Mouse (Mus musculus): Measurements from ENCODE around the gene Pak2. TPM values are rescaled to one million over a fixed set of nuclear protein-coding genes. Genes with fewer than 3 reads are reported as not detected.

Pak2 gene
- 17.9 and 26.9 TPM in 2 replicates for total RNA-seq (2012; rRNA removed)

GRCm38 (mm10) chr16:32078991-32079511, at the start of gene Pak2:
Pak2 (minus strand) TSS chr16:32079342.
- H3K4me3 ChIP-seq (ENCODE audit: insufficient read depth in 1 of 2, low read depth in 1 of 2, low read length in 2 of 2, poor library complexity in 1 of 2, severe bottlenecking in 1 of 2) = peak within 1 kb of the TSS; percentile 89 to 95
- H3K27ac ChIP-seq (ENCODE audit: insufficient read depth, low read depth, low read length, poor library complexity, severe bottlenecking) = peak within 1 kb of the TSS; percentile 87
- H3K9ac ChIP-seq (ENCODE audit: insufficient read depth, low read depth, low read length, poor library complexity, severe bottlenecking) = peak within 1 kb of the TSS; percentile 97
- DNase-seq (ENCODE audit: low read depth, low spot score) = peak; percentile 76
- in situ Hi-C loops (cut with MboI; ENCODE audit: low sequenced_read_pairs in 2 of 2, unreplicated experiment in 2 of 2) = no loop called here
- H3K9me3 ChIP-seq (ENCODE audit: control insufficient read depth, insufficient read depth, low read depth, low read length) = no peaks in the 10 kb centered on the region
- peaks cover 0 to 6% of the 10 kb centered on the region in 2 experiments; a peak in 2 of 4 replicates for H3K4me1 ChIP-seq (ENCODE audit: control insufficient read depth in 2 of 2, insufficient read depth in 2 of 2, low read length in 2 of 2, poor library complexity in 1 of 2)
- H3K36me3 ChIP-seq (ENCODE audit: control insufficient read depth, insufficient read depth, low read length, poor library complexity, severe bottlenecking) = no peaks in the 10 kb centered on the region
- TF ChIP-seq HCFC1 (IDR thresholded peaks at IDR 0.05; ENCODE audit: borderline replicate concordance, insufficient read depth, low read length) = peak; percentile 77
- no peak for TF ChIP-seq ZNF384 (IDR thresholded peaks at IDR 0.05; ENCODE audit: low read depth, low read length)
- no peak for TF ChIP-seq ZC3H11A (IDR thresholded peaks at IDR 0.05; ENCODE audit: borderline replicate concordance, low read depth, low read length)
- TF ChIP-seq CHD2 (IDR thresholded peaks at IDR 0.05; ENCODE audit: low read depth, low read length) = no peak
- TF ChIP-seq MAFK (IDR thresholded peaks at IDR 0.05; ENCODE audit: insufficient read depth, low read depth, low read length) = no peak

GRCm38 (mm10) chr16:32127046-32127445, 47.9 kb upstream of the Pak2 start:
- Histone ChIP-seq H3K4me1 (ENCODE audit: control insufficient read depth in 2 of 2, insufficient read depth in 2 of 2, low read length in 2 of 2, poor library complexity in 1 of 2) (peaks cover 6 to 20% of the 10 kb centered on the region in 2 experiments; a peak in 3 of 4 replicates), H3K4me3 (ENCODE audit: insufficient read depth in 1 of 2, low read depth in 1 of 2, low read length in 2 of 2, poor library complexity in 1 of 2, severe bottlenecking in 1 of 2) (no peak overlapping the region), H3K9me3 (ENCODE audit: control insufficient read depth, insufficient read depth, low read depth, low read length) (no peaks in the 10 kb centered on the region), H3K27ac (ENCODE audit: insufficient read depth, low read depth, low read length, poor library complexity, severe bottlenecking) (no peak overlapping the region), H3K9ac (ENCODE audit: insufficient read depth, low read depth, low read length, poor library complexity, severe bottlenecking) (no peak overlapping the region), H3K36me3 (ENCODE audit: control insufficient read depth, insufficient read depth, low read length, poor library complexity, severe bottlenecking) (no peaks in the 10 kb centered on the region; the same call in 1 of the 2 replicates)
- no peak for DNase-seq (ENCODE audit: low read depth, low spot score)
- in situ Hi-C loops (cut with MboI; ENCODE audit: low sequenced_read_pairs in 2 of 2, unreplicated experiment in 2 of 2) = no loop called here
- TF ChIP-seq ZNF384 (IDR thresholded peaks at IDR 0.05; ENCODE audit: low read depth, low read length) = no peak
- no peak for TF ChIP-seq CHD2 (IDR thresholded peaks at IDR 0.05; ENCODE audit: low read depth, low read length)
- no peak for TF ChIP-seq MAFK (IDR thresholded peaks at IDR 0.05; ENCODE audit: insufficient read depth, low read depth, low read length)
- TF ChIP-seq ZC3H11A (IDR thresholded peaks at IDR 0.05; ENCODE audit: borderline replicate concordance, low read depth, low read length) = no peak

- H3K4me1 ChIP-seq (ENCODE audit: control insufficient read depth in 2 of 2, insufficient read depth in 2 of 2, low read length in 2 of 2, poor library complexity in 1 of 2) = peaks cover 4 to 17% of the 10 kb centered on the region in 2 experiments; a peak in 3 of 4 replicates
- no peaks in the 10 kb centered on the region for H3K9me3 ChIP-seq (ENCODE audit: control insufficient read depth, insufficient read depth, low read depth, low read length)
- DNase-seq (ENCODE audit: low read depth, low spot score) = no peak
- in situ Hi-C loops (cut with MboI; ENCODE audit: low sequenced_read_pairs in 2 of 2, unreplicated experiment in 2 of 2) = no loop called here
- TF ChIP-seq ZNF384 (IDR thresholded peaks at IDR 0.05; ENCODE audit: low read depth, low read length) (no peak), HCFC1 (IDR thresholded peaks at IDR 0.05; ENCODE audit: borderline replicate concordance, insufficient read depth, low read length) (peak; percentile 18; the same call in 1 of the 2 replicates)
- H3K4me3 ChIP-seq (ENCODE audit: insufficient read depth in 1 of 2, low read depth in 1 of 2, low read length in 2 of 2, poor library complexity in 1 of 2, severe bottlenecking in 1 of 2) = peak overlapping the region; percentile 31 to 46; a peak in 3 of 4 replicates
- peak overlapping the region; percentile 68; the same call in 1 of the 2 replicates for H3K27ac ChIP-seq (ENCODE audit: insufficient read depth, low read depth, low read length, poor library complexity, severe bottlenecking)
- H3K36me3 ChIP-seq (ENCODE audit: control insufficient read depth, insufficient read depth, low read length, poor library complexity, severe bottlenecking) = no peaks in the 10 kb centered on the region
- peak overlapping the region; percentile 59; the same call in 1 of the 2 replicates for H3K9ac ChIP-seq (ENCODE audit: insufficient read depth, low read depth, low read length, poor library complexity, severe bottlenecking)
Observed at GRCm38 (mm10) chr16:32125364-32125763, 46.2 kb upstream of the Pak2 start.

GRCm38 (mm10) chr16:32124444-32125335, 45.5 kb upstream of the Pak2 start:
- 0 out of 2 replicates have a peak, but pooled peaks have one; percentile 2 for TF ChIP-seq HCFC1 (IDR thresholded peaks at IDR 0.05; ENCODE audit: borderline replicate concordance, insufficient read depth, low read length)
- TF ChIP-seq ZNF384 (IDR thresholded peaks at IDR 0.05; ENCODE audit: low read depth, low read length) = no peak
- TF ChIP-seq MAFK (IDR thresholded peaks at IDR 0.05; ENCODE audit: insufficient read depth, low read depth, low read length) = peak; percentile 75
- Histone ChIP-seq H3K9me3 (ENCODE audit: control insufficient read depth, insufficient read depth, low read depth, low read length) (no peaks in the 10 kb centered on the region), H3K27ac (ENCODE audit: insufficient read depth, low read depth, low read length, poor library complexity, severe bottlenecking) (peak overlapping the region; percentile 68), H3K4me1 (ENCODE audit: control insufficient read depth in 2 of 2, insufficient read depth in 2 of 2, low read length in 2 of 2, poor library complexity in 1 of 2) (peaks cover 4 to 16% of the 10 kb centered on the region in 2 experiments; a peak in 3 of 4 replicates), H3K36me3 (ENCODE audit: control insufficient read depth, insufficient read depth, low read length, poor library complexity, severe bottlenecking) (no peaks in the 10 kb centered on the region), H3K9ac (ENCODE audit: insufficient read depth, low read depth, low read length, poor library complexity, severe bottlenecking) (peak overlapping the region; percentile 59), H3K4me3 (ENCODE audit: insufficient read depth in 1 of 2, low read depth in 1 of 2, low read length in 2 of 2, poor library complexity in 1 of 2, severe bottlenecking in 1 of 2) (peak overlapping the region; percentile 31 to 46)
- in situ Hi-C loops (cut with MboI; ENCODE audit: low sequenced_read_pairs in 2 of 2, unreplicated experiment in 2 of 2) = no loop called here
- no peak for DNase-seq (ENCODE audit: low read depth, low spot score)

Measured in ES-E14 (cell line).